Mouse (Mus musculus) heart, postnatal 14 days (tissue): ENCODE results near the gene Mid1. TPM values are rescaled to one million over a fixed set of nuclear protein-coding genes. Genes with fewer than 3 reads are reported as not detected.
A peak's percentile ranks its signal among the peaks of the same experiment; 100 is the strongest.
"Not testable (repeated sequence)": the region's sequence is repeated elsewhere in the genome, so short reads cannot be mapped to it uniquely, and the experiment has no call there.

Experiments used
- DNase-seq, 2 experiments: peaks; one replicate each; pipeline ENCODE4 v3.0.0; 2021 to 2022
- intact Hi-C: fragments of 180-260 bp; cut with DNase I; formaldehyde crosslinking; loops from one replicate; pipeline ENCODE4 v1.15.1; 2025
- total RNA-seq, 2 experiments: library from RNA; stranded (reverse); gene quantifications; 2 replicates each; pipeline ENCODE4 v1.2.3; 2021

The Mid1 gene
- total RNA-seq, 2 experiments from 2014 or later, result 2.7 to 12.5 TPM

- DNase-seq, intact Hi-C loops: not testable (repeated sequence)
Measured at GRCm38 (mm10) chrX:170007375-170008178, 322.6 kb downstream of the Mid1 start.

DNA sequence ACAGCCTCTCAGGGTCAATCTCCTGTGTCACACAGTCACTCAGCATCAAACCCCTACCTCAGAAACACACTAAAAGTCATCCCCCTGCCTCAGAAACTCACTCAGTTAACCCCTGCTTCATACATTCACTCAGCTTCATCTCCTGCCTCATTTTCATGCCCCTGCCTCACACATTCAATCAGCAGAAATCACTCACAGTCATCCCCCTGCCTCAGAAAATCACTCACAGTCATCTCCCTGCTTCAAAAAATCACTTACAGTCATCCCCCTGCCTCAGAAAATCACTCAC, 323.1 kb downstream of the Mid1 start:
- intact Hi-C loops, DNase-seq: not testable (repeated sequence)

- intact Hi-C loops, result not testable (repeated sequence)
Measured at GRCm38 (mm10) chrX:170008584-170008983, 323.6 kb downstream of the Mid1 start.

DNA sequence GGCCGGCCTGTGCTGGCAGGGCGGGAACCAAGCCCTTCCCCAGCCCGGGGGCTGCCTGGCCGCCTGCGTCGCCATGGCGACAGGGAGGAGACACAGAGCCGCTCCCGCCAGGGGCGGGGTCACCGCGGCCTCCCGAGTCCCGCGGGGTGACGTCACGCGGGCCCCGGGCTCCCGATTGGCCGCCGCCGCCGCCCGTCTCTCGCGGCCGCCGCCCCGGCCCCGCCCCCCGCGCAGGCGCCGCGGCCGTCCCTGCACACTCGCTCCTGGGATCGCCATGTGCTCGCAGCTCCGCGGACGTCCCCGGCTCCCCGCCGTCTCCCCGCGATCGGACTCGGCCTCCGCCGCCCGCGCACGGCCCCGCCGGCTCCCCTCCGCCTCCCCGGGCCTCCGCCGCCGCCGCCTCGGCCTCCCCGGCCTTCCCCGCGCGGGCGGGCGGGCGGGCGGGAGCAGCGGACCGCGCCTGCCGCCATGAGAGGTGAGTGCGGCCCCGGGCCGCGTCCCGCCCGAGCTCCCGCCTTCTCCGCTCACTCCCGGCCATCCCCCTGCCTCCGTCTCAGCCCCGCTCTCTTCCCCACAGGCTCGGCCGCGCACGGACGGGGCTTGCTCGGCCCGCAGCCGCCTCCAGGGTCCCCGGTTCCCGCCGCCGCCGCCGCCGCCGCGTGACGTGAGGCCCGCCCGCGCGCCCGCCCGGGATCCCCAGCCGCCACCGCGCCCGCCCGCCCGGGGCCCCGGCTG, 324.2 kb downstream of the Mid1 start, which contains the start of gene Gm21887:
TSS of gene Gm21887 (plus strand) at position 644 of the 735 bp plus-strand sequence.
- intact Hi-C loops, result not testable (repeated sequence)
- peak; percentile 99 to 100 for DNase-seq

More at GRCm38 (mm10) chrX:170008584-170008983, 323.6 kb downstream of the Mid1 start:
- not testable (repeated sequence) for DNase-seq

- peak; percentile 99 for DNase-seq
- intact Hi-C loops, result not testable (repeated sequence)
Measured at GRCm38 (mm10) chrX:170009801-170010221, 324.8 kb downstream of the Mid1 start.

- intact Hi-C loops, result not testable (repeated sequence)
- DNase-seq, result peak; percentile 54 to 65
Measured at GRCm38 (mm10) chrX:170010581-170011528, 325.9 kb downstream of the Mid1 start.

GRCm38 (mm10) chrX:170011529-170011879, 326.5 kb downstream of the Mid1 start:
- DNase-seq, intact Hi-C loops: not testable (repeated sequence)

DNA sequence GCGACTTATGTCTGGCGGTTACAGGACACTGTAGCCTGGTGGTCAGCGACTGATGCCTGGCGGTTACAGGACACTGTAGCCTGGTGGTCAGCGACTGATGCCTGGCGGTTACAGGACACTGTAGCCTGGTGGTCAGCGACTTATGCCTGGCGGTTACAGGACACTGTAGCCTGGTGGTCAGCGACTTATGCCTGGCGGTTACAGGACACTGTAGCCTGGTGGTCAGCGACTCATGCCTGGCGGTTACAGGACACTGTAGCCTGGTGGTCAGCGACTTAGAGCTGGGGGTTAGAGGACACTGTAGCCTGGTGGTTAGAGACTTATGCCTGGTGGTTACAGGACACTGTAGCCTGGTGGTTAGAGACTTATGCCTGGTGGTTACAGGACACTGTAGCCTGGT, 328.4 kb downstream of the Mid1 start:
- DNase-seq, intact Hi-C loops: not testable (repeated sequence)

DNA sequence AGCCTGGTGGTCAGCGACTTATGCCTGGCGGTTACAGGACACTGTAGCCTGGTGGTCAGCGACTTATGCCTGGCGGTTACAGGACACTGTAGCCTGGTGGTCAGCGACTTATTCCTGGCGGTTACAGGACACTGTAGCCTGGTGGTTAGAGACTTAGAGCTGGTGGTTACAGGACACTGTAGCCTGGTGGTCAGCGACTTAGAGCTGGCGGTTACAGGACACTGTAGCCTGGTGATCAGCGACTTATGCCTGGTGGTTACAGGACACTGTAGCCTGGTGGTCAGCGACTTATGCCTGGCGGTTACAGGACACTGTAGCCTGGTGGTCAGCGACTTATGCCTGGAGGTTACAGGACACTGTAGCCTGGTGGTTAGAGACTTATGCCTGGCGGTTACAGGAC, 329.0 kb downstream of the Mid1 start:
- intact Hi-C loops, DNase-seq: not testable (repeated sequence)

DNA sequence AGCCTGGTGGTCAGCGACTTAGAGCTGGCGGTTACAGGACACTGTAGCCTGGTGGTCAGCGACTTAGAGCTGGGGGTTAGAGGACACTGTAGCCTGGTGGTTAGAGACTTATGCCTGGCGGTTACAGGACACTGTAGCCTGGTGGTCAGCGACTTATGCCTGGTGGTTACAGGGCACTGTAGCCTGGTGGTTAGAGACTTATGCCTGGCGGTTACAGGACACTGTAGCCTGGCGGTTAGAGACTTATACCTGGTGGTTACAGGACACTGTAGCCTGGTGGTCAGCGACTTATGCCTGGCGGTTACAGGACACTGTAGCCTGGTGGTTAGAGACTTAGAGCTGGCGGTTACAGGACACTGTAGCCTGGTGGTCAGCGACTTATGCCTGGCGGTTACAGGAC, 330.9 kb downstream of the Mid1 start:
- DNase-seq, intact Hi-C loops: not testable (repeated sequence)

- intact Hi-C loops, result not testable (repeated sequence)
- peak; percentile 66 to 83 for DNase-seq
Measured at GRCm38 (mm10) chrX:170017333-170018245, 332.6 kb downstream of the Mid1 start.

- peak; percentile 39 to 71 for DNase-seq
Measured at GRCm38 (mm10) chrX:170018571-170019218, 333.7 kb downstream of the Mid1 start.

GRCm38 (mm10) chrX:170019219-170019953, 334.4 kb downstream of the Mid1 start:
- intact Hi-C loops, result not testable (repeated sequence)
- DNase-seq, result peak; percentile 26 to 65

More at GRCm38 (mm10) chrX:170018571-170019218, 333.7 kb downstream of the Mid1 start:
- intact Hi-C loops, result not testable (repeated sequence)

DNA sequence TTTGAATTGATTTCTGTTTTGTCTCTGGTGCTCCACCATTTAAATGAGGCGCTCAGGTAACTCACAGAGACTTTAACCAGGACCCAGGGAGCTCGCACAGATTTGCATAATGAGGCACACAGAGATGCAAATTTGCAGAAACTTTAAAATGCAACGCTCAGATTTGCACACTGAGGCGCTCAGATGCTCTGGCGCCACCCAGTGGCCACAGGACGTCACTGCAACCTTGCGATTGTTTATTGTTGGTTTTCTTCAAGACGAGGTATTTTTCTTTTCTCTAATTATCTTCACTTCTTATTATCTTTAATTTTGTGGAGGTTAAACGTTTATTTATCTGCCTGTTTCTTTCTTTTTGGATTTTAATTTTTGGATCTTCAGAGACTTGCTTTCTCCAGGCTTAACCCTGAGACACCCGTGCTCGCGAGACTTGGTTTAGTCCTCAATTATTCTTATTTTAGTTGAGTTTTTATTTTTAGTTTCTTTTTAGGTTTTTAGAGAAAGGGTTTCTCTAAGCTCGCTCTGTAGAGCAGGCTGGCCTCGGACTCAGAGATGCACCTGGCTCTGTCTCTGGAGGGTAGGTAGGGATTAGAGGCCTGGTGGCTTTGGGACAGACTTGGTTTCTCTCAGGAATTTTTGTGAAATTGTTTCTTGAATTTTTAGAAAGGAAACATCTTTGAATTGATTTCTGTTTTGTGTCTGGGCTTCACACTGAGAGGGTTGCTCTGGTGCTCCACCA, 335.1 kb downstream of the Mid1 start:
- DNase-seq, result peak; percentile 91 to 93
- intact Hi-C loops, result not testable (repeated sequence)

DNA sequence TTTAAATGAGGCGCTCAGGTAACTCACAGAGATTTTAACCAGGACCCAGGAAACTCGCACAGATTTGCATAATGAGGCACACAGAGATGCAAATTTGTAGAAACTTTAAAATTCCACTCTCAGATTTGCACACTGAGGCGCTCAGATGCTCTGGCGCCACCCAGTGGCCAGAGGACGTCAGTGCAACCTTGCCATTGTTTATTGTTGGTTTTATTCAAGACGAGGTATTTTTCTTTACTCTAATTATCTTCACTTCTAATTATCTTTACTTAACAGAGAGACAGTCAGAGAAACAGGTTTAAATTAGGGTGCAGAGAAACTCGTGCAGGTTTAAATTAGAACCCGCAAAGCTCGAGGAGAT, 335.7 kb downstream of the Mid1 start:
- peak; percentile 86 for DNase-seq
- intact Hi-C loops, result not testable (repeated sequence)

GRCm38 (mm10) chrX:170021205-170021604, 336.2 kb downstream of the Mid1 start:
- DNase-seq, intact Hi-C loops: not testable (repeated sequence)

DNA sequence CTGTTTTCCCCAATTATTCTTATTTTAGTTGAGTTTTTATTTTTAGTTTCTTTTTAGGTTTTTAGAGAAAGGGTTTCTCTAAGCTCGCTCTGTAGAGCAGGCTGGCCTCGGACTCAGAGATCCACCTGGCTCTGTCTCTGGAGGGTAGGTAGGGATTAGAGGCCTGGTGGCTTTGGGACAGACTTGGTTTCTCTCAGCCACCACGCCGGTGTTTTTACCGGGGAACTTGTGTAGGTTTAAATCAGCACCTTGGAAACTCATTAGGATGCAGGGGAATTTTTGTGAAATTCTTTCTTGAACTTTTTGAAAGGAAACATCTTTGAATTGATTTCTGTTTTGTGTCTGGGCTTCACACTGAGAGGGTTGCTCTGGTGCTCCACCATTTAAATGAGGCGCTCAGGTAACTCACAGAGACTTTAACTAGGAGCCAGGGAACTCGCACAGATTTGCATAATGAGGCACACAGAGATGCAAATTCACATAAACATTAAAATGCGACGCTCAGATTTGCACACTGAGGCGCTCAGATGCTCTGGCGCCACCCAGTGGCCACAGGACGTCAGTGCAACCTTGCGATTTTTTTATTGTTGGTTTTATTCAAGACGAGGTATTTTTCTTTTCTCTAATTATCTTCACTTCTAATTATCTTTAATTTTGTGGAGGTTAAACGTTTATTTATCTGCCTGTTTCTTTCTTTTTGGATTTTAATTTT, 336.9 kb downstream of the Mid1 start:
- intact Hi-C loops, result not testable (repeated sequence)
- DNase-seq, result peak; percentile 53 to 72
